Mouse (Mus musculus) Patski (cell line): ENCODE data around the gene Nqo2. TPM values are rescaled to one million over a fixed set of nuclear protein-coding genes. Genes with fewer than 3 reads are reported as not detected.
"Not testable (repeated sequence)": the region's sequence is repeated elsewhere in the genome, so short reads cannot be mapped to it uniquely, and the experiment has no call there.

Source experiments
- ATAC-seq: fragments of 100-300 bp; one replicate; pipeline ENCODE4 v1.8.0; 2021
- CTCF ChIA-PET: fragments of 350-600 bp; sonication (Branson Sonifier 250); formaldehyde crosslinking; loops from one replicate; lab custom pipeline; 2022; ENCODE audit warnings: inconsistent platforms; lab: Charles Lee
- POLR2A ChIA-PET: fragments of 350-600 bp; sonication (Branson Sonifier 250); formaldehyde crosslinking; loops from one replicate; lab custom pipeline; 2022; ENCODE audit warnings: antibody characterized with exemption, inconsistent platforms; lab: Charles Lee
- DNase-seq: peaks from one replicate; pipeline ENCODE4 v3.0.0-alpha.2; 2011; ENCODE audit warnings: low read depth, low spot score
- H3K27me3 ChIP-seq: fragments of 371-371 bp; one replicate; pipeline ENCODE4 v1.5.1; 2021
- CTCF ChIP-seq: fragments of 100-300 bp; IDR thresholded peaks from one replicate; pipeline ENCODE4 v1.5.1; 2021
- in situ Hi-C: fragments of 300-500 bp; cut with MboI; formaldehyde crosslinking; loops from 3 replicates; pipeline ENCODE4 v1.11.1; 2018; ENCODE audit warnings: low pct_unique_long_range_greater_than_20kb, mixed read lengths
- polyA plus RNA-seq: library from polyadenylated mRNA; unstranded; gene quantifications from one replicate; pipeline ENCODE4 v1.2.3, GENCODE M21; 2021

Gene Nqo2
- polyA plus RNA-seq, result 22.6 TPM

GRCm38 (mm10) chr13:33964206-33965046 lies at the start of gene Nqo2:
Gene Nqo2, plus strand, starts transcription at chr13:33964687.
- ATAC-seq (peak; percentile 90), DNase-seq (peak; percentile 41)
- POLR2A ChIA-PET, result interaction anchor here (0.7 kb wide), 1 partner anchor 13 kb away, joined by 4 read pairs; no protein-coding TSS in a partner anchor
- H3K27me3 ChIP-seq, result no peaks in the 10 kb centered on the region
- CTCF ChIA-PET, result interaction anchor here (2.6 kb wide), 1 partner anchor 30 kb away, joined by 16 read pairs; no protein-coding TSS in a partner anchor
- TF ChIP-seq CTCF, result peak; percentile 18
- in situ Hi-C loops, result loop anchor here (5.0 kb wide), 1 partner anchor 33 kb away; no protein-coding TSS in a partner anchor

GRCm38 (mm10) chr13:33921041-33921440 lies 43.4 kb upstream of the Nqo2 start:
- no peaks in the 10 kb centered on the region for H3K27me3 ChIP-seq
- DNase-seq (no peak), ATAC-seq (no peak)
- ChIA-PET CTCF (no interaction called here), POLR2A (no interaction called here)
- in situ Hi-C loops, result no loop called here
- no peak for TF ChIP-seq CTCF

GRCm38 (mm10) chr13:33921699-33922098 lies 42.8 kb upstream of the Nqo2 start:
- no peak for ATAC-seq
- ChIA-PET CTCF (interaction anchor here (1.2 kb wide), 1 partner anchor 8 kb away, joined by 4 read pairs; no protein-coding TSS in a partner anchor), POLR2A (no interaction called here)
- no peaks in the 10 kb centered on the region for H3K27me3 ChIP-seq
- no peak for DNase-seq
- no peak for TF ChIP-seq CTCF
- in situ Hi-C loops, result no loop called here

- no peak for TF ChIP-seq CTCF
- ChIA-PET CTCF (interaction anchor here (1.6 to 1.7 kb wide), 2 partner anchors 10 to 26 kb away, joined by 4 read pairs; no protein-coding TSS in a partner anchor), POLR2A (interaction anchor here (0.6 kb wide), 1 partner anchor 20 kb away, joined by 3 read pairs; no protein-coding TSS in a partner anchor)
- DNase-seq, result no peak
- no peaks in the 10 kb centered on the region for H3K27me3 ChIP-seq
- no peak for ATAC-seq
- in situ Hi-C loops, result no loop called here
Observed at GRCm38 (mm10) chr13:33930281-33930680, 34.2 kb upstream of the Nqo2 start.

GRCm38 (mm10) chr13:33930912-33931311 lies 33.6 kb upstream of the Nqo2 start:
- in situ Hi-C loops, result no loop called here
- CTCF ChIA-PET, result interaction anchor here (1.6 to 1.7 kb wide), 2 partner anchors 9 to 27 kb away, joined by 4 read pairs; no protein-coding TSS in a partner anchor
- no peak for ATAC-seq
- no peaks in the 10 kb centered on the region for H3K27me3 ChIP-seq
- DNase-seq, result no peak
- no peak for TF ChIP-seq CTCF
- POLR2A ChIA-PET, result no interaction called here

GRCm38 (mm10) chr13:33934743-33935142 lies 29.7 kb upstream of the Nqo2 start:
- TF ChIP-seq CTCF, result no peak
- in situ Hi-C loops, result no loop called here
- ChIA-PET CTCF (no interaction called here), POLR2A (no interaction called here)
- DNase-seq, result no peak
- no peaks in the 10 kb centered on the region for H3K27me3 ChIP-seq
- no peak for ATAC-seq

- CTCF ChIA-PET, result interaction anchor here (1.1 to 1.8 kb wide), 3 partner anchors 11 to 21 kb away, joined by 3 to 7 read pairs (median 3); no protein-coding TSS in a partner anchor
- in situ Hi-C loops, result no loop called here
- DNase-seq (no peak), ATAC-seq (peak; percentile 57)
- no peaks in the 10 kb centered on the region for H3K27me3 ChIP-seq
- TF ChIP-seq CTCF, result no peak
- POLR2A ChIA-PET, result interaction anchor here (0.7 kb wide), 1 partner anchor 194 kb away, joined by 3 read pairs; no protein-coding TSS in a partner anchor
Observed at GRCm38 (mm10) chr13:33935465-33936181, 28.9 kb upstream of the Nqo2 start.

GRCm38 (mm10) chr13:33937151-33937550 lies 27.3 kb upstream of the Nqo2 start:
- POLR2A ChIA-PET, result interaction anchor here (1.0 to 1.2 kb wide), 2 partner anchors 10 to 29 kb away, joined by 3 to 6 read pairs; no protein-coding TSS in a partner anchor
- CTCF ChIA-PET, result interaction anchor here (1.1 to 1.8 kb wide), 2 partner anchors 14 to 19 kb away, joined by 3 to 7 read pairs; no protein-coding TSS in a partner anchor
- ATAC-seq (no peak), DNase-seq (no peak)
- no peaks in the 10 kb centered on the region for H3K27me3 ChIP-seq
- in situ Hi-C loops, result no loop called here
- TF ChIP-seq CTCF, result no peak

GRCm38 (mm10) chr13:33937587-33937986 lies 26.9 kb upstream of the Nqo2 start:
- ChIA-PET CTCF (interaction anchor here (0.9 to 1.1 kb wide), 2 partner anchors 13 to 30 kb away, joined by 3 read pairs; no protein-coding TSS in a partner anchor), POLR2A (interaction anchor here (1.0 to 1.2 kb wide), 2 partner anchors 10 to 28 kb away, joined by 3 to 6 read pairs; no protein-coding TSS in a partner anchor)
- ATAC-seq, H3K27me3 ChIP-seq, in situ Hi-C loops, DNase-seq: not testable (repeated sequence)

- ChIA-PET POLR2A (interaction anchor here (0.9 kb wide), 1 partner anchor 9 kb away, joined by 3 read pairs; no protein-coding TSS in a partner anchor), CTCF (interaction anchor here (1.0 to 1.9 kb wide), 4 partner anchors 10 to 43 kb away, joined by 3 to 8 read pairs (median 4); no protein-coding TSS in a partner anchor)
- in situ Hi-C loops, result no loop called here
- no peak for TF ChIP-seq CTCF
- H3K27me3 ChIP-seq, result no peaks in the 10 kb centered on the region
- DNase-seq (no peak), ATAC-seq (no peak)
Observed at GRCm38 (mm10) chr13:33941288-33941808, 23.1 kb upstream of the Nqo2 start.
